Mouse (Mus musculus) cerebellum, postnatal 4 days (tissue): ENCODE measurements at regions not wholly inside any gene's neighbourhood (a gene's known extent, or its start where the extent isn't known, plus 50 kb on each side); places are given as distances from the start of the nearest gene placed in this dataset.
A peak's percentile ranks its signal among the peaks of the same experiment; 100 is the strongest.

Experiments
- DNase-seq, 2 experiments: peaks; one replicate each; pipeline ENCODE4 v3.0.0; 2022; ENCODE audit warnings: low spot score in 2 of 2, mixed read lengths in 1 of 2

GRCm38 (mm10) chr15:62166786-62167185 lies 1244.0 kb upstream of the A1bg start:
- no peak for DNase-seq

- no peak for DNase-seq
These were observed 1243.2 kb upstream of the A1bg start for GRCm38 (mm10) chr15:62165826-62166500.

GRCm38 (mm10) chr15:62164766-62165410 lies 1242.1 kb upstream of the A1bg start:
- no peak for DNase-seq

- DNase-seq = no peak
These were observed 1240.4 kb upstream of the A1bg start for GRCm38 (mm10) chr15:62163203-62163602.

- no peak for DNase-seq
These were observed 1239.9 kb upstream of the A1bg start for GRCm38 (mm10) chr15:62162648-62163194.

GRCm38 (mm10) chr15:62161975-62162647 lies 1239.3 kb upstream of the A1bg start:
- DNase-seq = peak in 1 of 2 experiments; percentile 20

- no peak for DNase-seq
These were observed 1238.2 kb upstream of the A1bg start for GRCm38 (mm10) chr15:62161061-62161460.

- no peak for DNase-seq
These were observed 1236.3 kb upstream of the A1bg start for GRCm38 (mm10) chr15:62158875-62159675.

GRCm38 (mm10) chr15:62157200-62158033 lies 1234.6 kb upstream of the A1bg start:
- DNase-seq = no peak

- no peak for DNase-seq
These were observed 1230.4 kb upstream of the A1bg start for GRCm38 (mm10) chr15:62153222-62153621.

- DNase-seq = no peak
These were observed 1229.3 kb upstream of the A1bg start for GRCm38 (mm10) chr15:62152133-62152532.

- DNase-seq = no peak
These were observed 1228.9 kb upstream of the A1bg start for GRCm38 (mm10) chr15:62151690-62152089.

- DNase-seq = no peak
These were observed 1227.5 kb upstream of the A1bg start for GRCm38 (mm10) chr15:62150296-62150695.

- no peak for DNase-seq
These were observed 1225.9 kb upstream of the A1bg start for GRCm38 (mm10) chr15:62148680-62149237.

- DNase-seq = no peak
These were observed 1224.6 kb upstream of the A1bg start for GRCm38 (mm10) chr15:62147343-62147953.

- DNase-seq = no peak
These were observed 1223.0 kb upstream of the A1bg start for GRCm38 (mm10) chr15:62145643-62146285.

- no peak for DNase-seq
These were observed 1222.2 kb upstream of the A1bg start for GRCm38 (mm10) chr15:62144776-62145564.

GRCm38 (mm10) chr15:62139859-62140258 lies 1217.0 kb upstream of the A1bg start:
- no peak for DNase-seq

- DNase-seq = no peak
These were observed 1216.4 kb upstream of the A1bg start for GRCm38 (mm10) chr15:62139192-62139591.
